Mouse (Mus musculus): ENCODE measurements around the gene Abcb1a.
"Not testable (repeated sequence)": the region's sequence is repeated elsewhere in the genome, so short reads cannot be mapped to it uniquely, and the experiment has no call there.

Gene Abcb1a

DNA sequence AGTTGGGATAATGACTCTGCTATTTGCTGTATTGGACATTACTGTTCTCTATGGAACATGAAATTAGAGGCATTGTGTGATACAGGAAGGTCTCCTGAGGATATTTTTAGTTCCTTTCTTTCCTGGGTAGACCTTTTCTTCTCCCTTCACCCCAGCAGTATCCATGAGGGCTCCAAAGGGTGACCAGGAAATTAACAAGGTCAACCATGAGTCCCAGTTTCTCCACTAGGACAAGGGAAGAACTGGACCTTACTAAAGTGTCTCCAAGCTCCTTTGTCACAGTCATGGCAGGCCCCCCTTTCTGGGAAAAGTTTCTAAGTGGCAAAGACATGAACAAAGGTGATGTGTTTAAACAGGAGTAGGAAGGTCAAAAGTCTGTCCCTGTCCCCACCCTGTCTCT lies 72.8 kb downstream of the Abcb1a start:
- DNase-seq: no peak

DNA sequence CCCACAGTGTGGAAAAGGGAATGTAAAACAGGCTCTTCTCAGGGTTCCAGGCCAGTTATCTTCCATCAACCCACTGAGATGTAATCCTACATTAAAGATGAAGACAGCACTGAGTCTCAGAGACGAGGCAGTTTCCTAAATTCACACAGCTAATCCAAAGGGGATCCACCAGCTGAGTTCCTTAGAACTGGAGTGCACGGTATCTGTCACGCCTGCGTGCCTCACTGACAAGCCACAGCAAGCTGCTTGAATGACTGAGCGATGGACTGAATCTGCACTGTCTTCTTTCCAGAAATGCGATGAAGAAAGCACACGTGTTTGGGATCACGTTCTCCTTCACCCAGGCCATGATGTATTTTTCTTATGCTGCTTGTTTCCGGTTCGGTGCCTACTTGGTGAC lies 73.4 kb downstream of the Abcb1a start:
- DNase-seq: not testable (repeated sequence)

DNA sequence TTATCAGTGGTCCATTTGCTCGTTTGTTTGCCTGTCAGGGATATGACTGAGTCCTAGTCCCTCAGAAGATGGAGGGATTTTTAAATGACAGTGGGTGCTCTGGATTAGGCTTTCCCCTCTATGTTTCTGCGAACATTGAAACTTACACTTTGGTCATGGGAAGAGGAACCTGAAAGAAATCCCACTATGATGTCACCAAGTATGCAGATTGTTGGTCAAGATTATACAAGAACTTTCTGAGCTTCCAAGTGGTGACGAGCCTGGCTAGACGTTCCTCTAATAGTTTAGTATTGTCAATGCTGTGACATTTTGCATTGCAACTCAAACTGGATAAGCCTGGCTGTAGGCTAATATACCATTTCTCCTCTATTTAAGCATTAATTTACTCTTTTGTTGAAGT lies 76.5 kb downstream of the Abcb1a start:
- no peak for DNase-seq

DNA sequence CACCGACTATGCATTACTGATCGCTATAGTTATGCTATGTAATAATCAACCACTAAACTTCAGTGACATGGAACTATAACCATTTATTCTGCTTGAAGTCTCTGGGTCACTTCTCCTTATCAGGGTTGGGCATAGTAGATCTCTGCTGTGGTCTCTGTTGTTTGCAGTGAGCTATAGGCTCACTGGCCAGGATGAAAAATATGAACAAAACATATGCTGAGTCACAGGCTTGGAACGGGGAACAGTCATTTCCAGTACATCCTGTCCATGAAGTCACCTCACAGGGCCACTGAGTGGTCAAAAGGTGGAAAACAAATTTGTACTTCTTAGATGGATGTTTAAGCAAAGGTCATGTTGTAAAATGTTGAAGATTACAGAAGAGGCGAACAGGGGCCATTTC lies 77.2 kb downstream of the Abcb1a start:
- no peak for DNase-seq

DNA sequence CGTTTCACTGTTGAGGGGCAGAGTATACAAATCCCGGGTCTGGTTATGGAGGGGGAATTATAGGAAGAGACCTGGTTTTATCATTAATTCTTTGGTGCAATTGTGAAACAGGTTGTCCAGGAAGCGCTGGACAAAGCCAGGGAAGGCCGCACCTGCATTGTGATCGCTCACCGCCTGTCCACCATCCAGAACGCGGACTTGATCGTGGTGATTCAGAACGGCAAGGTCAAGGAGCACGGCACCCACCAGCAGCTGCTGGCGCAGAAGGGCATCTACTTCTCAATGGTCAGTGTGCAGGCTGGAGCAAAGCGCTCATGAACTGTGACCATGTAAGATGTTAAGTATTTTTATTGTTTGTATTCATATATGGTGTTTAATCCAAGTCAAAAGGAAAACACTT lies 87.4 kb downstream of the Abcb1a start:
- DNase-seq: not testable (repeated sequence)

DNA sequence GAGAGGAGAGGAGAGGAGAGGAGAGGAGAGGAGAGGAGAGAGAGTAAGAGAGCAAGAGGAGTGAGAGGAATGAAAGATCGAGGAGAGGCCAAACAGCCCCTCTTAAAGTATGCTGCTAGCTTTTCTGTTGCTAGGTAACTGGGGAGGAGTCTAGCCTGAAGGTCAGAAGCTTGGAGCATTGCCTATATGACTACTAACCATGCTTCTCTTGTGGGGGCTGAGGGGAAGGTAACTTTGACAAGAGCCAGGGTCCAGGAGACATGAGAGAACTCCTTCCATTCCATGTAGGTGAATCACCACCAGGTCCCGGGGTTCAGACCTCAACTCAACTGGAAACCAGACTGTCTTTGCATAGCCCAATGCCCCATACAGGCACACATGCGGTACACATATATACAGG lies 113.0 kb downstream of the Abcb1a start:
- no peak for DNase-seq

DNA sequence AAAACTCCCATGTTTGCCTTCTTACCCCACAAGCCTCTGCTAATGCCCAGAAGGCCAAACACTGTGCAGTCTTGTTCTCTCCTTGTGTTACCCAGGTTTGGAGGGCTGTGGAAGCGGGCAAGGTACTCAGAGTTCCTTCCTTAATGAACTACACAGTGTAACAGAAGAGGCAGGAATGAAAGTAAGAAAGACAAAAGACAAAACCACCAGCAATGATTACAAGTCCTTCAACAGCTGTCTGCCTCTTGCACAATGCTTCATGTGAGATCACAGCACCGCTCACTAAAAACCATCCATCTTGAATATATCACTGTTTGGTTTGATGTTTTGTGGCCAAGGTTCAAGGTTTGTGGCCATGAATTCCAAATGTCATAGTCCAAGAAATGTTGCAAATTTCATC lies 118.4 kb downstream of the Abcb1a start:
- no peak for DNase-seq

DNA sequence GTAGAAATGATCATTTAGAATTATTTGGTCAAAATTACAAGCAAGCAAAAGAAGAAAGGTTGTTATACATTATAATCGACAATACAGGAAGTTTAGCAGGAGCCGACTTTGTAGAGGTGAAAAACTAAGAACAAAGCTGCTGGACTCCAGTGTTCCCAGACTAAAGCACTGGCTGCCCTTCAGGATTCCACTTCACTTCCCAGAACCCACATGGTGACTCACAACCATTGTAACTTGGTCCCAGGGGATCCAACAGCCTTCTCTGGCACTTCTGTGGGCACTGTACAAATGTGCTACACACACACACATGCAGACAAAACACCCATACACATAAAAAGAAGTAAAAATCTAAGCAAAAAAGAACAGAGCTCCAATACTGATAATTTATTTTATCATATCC lies 118.9 kb downstream of the Abcb1a start:
- DNase-seq: no peak

DNA sequence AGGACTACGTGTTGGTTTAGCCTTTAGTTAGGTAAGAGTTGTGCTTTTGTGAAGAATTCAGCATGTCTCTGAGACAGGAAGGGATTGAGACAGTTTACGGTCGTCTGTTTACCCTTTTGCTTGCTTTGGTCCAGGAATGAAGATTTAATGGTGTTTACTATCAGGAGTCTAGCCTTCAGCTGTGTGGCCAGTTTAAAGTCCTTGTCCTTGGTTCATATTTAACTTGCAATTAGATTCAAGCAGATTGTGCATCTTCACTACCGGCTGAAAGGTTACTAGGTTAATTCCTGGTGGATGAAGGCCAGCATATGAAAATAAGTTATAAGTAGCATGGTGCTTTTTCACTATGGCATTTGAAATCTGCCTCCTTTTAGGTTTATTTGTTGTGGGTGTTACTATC lies 132.4 kb downstream of the Abcb1a start:
- peak; percentile 20 for DNase-seq
